Mouse (Mus musculus): ENCODE results near the gene Acat3.

DNA sequence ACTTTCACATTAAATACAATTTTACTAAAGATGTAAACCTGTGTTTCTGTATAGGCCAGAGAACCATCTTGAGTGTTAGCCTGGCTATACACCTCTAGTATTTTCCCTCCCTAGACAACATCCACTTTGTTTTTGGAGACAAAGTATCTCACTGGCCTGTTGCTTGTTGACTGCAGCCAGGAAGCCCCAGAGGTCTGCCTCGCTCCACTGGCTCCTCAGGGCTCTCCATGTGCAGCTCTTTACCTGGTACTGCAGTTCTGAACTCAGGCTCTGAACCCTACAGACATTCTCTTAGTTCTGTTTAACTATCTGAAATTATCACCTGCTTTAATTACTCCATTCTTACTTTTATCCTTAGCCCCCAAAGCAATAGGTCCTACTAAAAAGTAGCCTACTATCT is 38.1 kb upstream of the Acat3 start:
- no peak for TF ChIP-seq EP300 (IDR thresholded peaks at IDR 0.05; ENCODE audit: low read depth)
- no peak for TF ChIP-seq CTCF (IDR thresholded peaks at IDR 0.05; ENCODE audit: low read depth)
